In the genomic region with DNA sequence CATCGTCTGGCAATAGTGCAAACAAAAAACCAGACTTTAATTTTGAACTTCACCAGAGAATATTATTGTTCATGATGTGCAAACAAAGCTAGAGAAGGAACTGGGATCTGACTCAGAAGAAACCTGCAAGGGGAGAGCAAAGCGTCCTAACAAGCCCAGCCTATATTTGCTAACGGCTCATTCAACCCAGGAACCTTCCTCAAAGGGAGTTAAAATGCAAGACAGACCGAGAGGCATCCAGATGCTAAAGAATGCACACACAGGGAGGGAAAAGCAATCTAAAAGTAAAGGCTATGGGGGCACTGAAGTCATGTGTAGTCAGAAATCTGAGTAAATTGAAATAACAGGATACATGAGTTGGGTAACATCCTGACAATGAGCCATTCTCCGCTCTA, we compare ENCODE assay signal across 13 mouse cellular contexts. TPM values are rescaled to one million over a fixed set of nuclear protein-coding genes. Genes with fewer than 3 reads are reported as not detected.
A peak's percentile ranks its signal among the peaks of the same experiment; 100 is the strongest.
DNase-seq lines count a peak whose midpoint lies in the region; ATAC-seq lines count a peak whose summit lies in the region.
"Had no signal": no experiment of that assay in that cellular context is flagged by ENCODE, and none has a peak within 500 bp of the region (broad histone marks: within the 10 kb centered on the region; RNA-seq: fewer than 3 reads in every experiment).

No protein-coding gene starts in this region.

- 32% methylated on average over 5 of the region's 5 CpGs for WGBS in lung, embryonic 15.5 days
- 34% methylated on average over 5 of the region's 5 CpGs for WGBS in hindbrain, embryonic 12.5 days
- WGBS in stomach, embryonic 14.5 days = 38% methylated on average over 5 of the region's 5 CpGs

- no peaks in the 10 kb centered on the region for H3K27me3 ChIP-seq in lung, embryonic 15.5 days
- no peaks in the 10 kb centered on the region for H3K27me3 ChIP-seq in hindbrain, embryonic 12.5 days
- H3K27me3 ChIP-seq in stomach, embryonic 14.5 days (ENCODE audit: control insufficient read depth, insufficient read depth, low read length) = no peaks in the 10 kb centered on the region

- no peak overlapping the region for H3K9ac ChIP-seq in lung, embryonic 15.5 days
- no peak overlapping the region for H3K9ac ChIP-seq in hindbrain, embryonic 12.5 days
- no peak overlapping the region for H3K9ac ChIP-seq in stomach, embryonic 14.5 days (replicated peaks; ENCODE audit: low read depth, low read length)

- no peaks in the 10 kb centered on the region for H3K36me3 ChIP-seq in lung, embryonic 15.5 days
- H3K36me3 ChIP-seq in hindbrain, embryonic 12.5 days = no peaks in the 10 kb centered on the region
- no peaks in the 10 kb centered on the region for H3K36me3 ChIP-seq in stomach, embryonic 14.5 days (ENCODE audit: control insufficient read depth, insufficient read depth, low read length)
- H3K36me3 ChIP-seq: G1E had no signal

- H3K4me1 ChIP-seq in lung, embryonic 15.5 days = peaks cover 13% of the 10 kb centered on the region; the same call in 1 of the 2 replicates
- peaks cover 13% of the 10 kb centered on the region for H3K4me1 ChIP-seq in hindbrain, embryonic 12.5 days
- 0 out of 2 replicates have a peak, but pooled peaks cover 3% of the 10 kb centered on the region for H3K4me1 ChIP-seq in stomach, embryonic 14.5 days (ENCODE audit: control insufficient read depth, insufficient read depth, low read length)

- peak overlapping the region; percentile 10; the same call in 1 of the 2 replicates for H3K27ac ChIP-seq in lung, embryonic 15.5 days
- peak overlapping the region; percentile 60 for H3K27ac ChIP-seq in hindbrain, embryonic 12.5 days
- peak overlapping the region; percentile 16; the same call in 1 of the 2 replicates for H3K27ac ChIP-seq in stomach, embryonic 14.5 days (ENCODE audit: low read length)

- H3K4me2 ChIP-seq in lung, embryonic 15.5 days = no peak overlapping the region
- H3K4me2 ChIP-seq in hindbrain, embryonic 12.5 days (replicated peaks) = no peak overlapping the region; the same call in 1 of the 2 replicates
- H3K4me2 ChIP-seq in stomach, embryonic 14.5 days (replicated peaks; ENCODE audit: low read depth, low read length) = no peak overlapping the region

- DNase-seq in embryo, embryonic 10 days (ENCODE audit: low spot score) = peak; percentile 36
- no peak for DNase-seq in embryo, embryonic 9.5 days (ENCODE audit: extremely low spot score)
- DNase-seq in lung, adult 18-20 months = no peak
- no peak for DNase-seq in yolk sac, embryonic 10.5 days (ENCODE audit: low spot score)
- DNase-seq in right cerebral cortex, adult 2 months (ENCODE audit: low spot score in 2 of 2) = no peak
- DNase-seq: adrenal gland, adult 2 months; kidney, adult 11 months; lung, postnatal 4 days; spleen, adult 18-20 months had no signal

- no peaks in the 10 kb centered on the region for H3K9me3 ChIP-seq in lung, embryonic 15.5 days
- H3K9me3 ChIP-seq in hindbrain, embryonic 12.5 days (replicated peaks) = no peaks in the 10 kb centered on the region
- no peaks in the 10 kb centered on the region for H3K9me3 ChIP-seq in stomach, embryonic 14.5 days (ENCODE audit: control insufficient read depth, low read depth, low read length)

- no peak overlapping the region for H3K4me3 ChIP-seq in lung, embryonic 15.5 days
- no peak overlapping the region for H3K4me3 ChIP-seq in hindbrain, embryonic 12.5 days
- no peak overlapping the region for H3K4me3 ChIP-seq in stomach, embryonic 14.5 days (ENCODE audit: low read depth, low read length)

- no peak for ATAC-seq in lung, embryonic 15.5 days (ENCODE audit: borderline replicate concordance, extremely low read depth, low FRiP score, low TSS enrichment)
- ATAC-seq in hindbrain, embryonic 12.5 days (ENCODE audit: low FRiP score) = peak; percentile 57
- ATAC-seq in stomach, embryonic 14.5 days (ENCODE audit: insufficient number of reproducible peaks, insufficient read depth, low FRiP score, low read depth) = no peak

RNA-seq across cellular contexts. Expression of a gene that starts 30.9 kb away (rescaled TPM):
- 14.2 and 14.4 TPM in 2 replicates for polyA plus RNA-seq in lung, embryonic 15.5 days (2015; fragmentation: Nextera tagmentation; extraction: Ambion mirVana)
- 41.8 and 45.9 TPM in 2 replicates for polyA plus RNA-seq in hindbrain, embryonic 12.5 days (2016; fragmentation: Nextera tagmentation; extraction: Ambion mirVana)
- 20.2 and 21.2 TPM in 2 replicates for polyA plus RNA-seq in stomach, embryonic 14.5 days (2014; fragmentation: Nextera tagmentation; extraction: Ambion mirVana)

RNA-seq across cellular contexts. Expression of a gene that starts 37.8 kb away (rescaled TPM):
- 4.1 TPM in 2 replicates for polyA plus RNA-seq in lung, embryonic 15.5 days (2015; fragmentation: Nextera tagmentation; extraction: Ambion mirVana)
- 8.3 and 8.8 TPM in 2 replicates for polyA plus RNA-seq in hindbrain, embryonic 12.5 days (2016; fragmentation: Nextera tagmentation; extraction: Ambion mirVana)
- 8.9 and 10.2 TPM in 2 replicates for polyA plus RNA-seq in stomach, embryonic 14.5 days (2014; fragmentation: Nextera tagmentation; extraction: Ambion mirVana)

Comparison
In these comparisons a context has a peak if more than half of its experiments do, and no peak if none do; other contexts are left out.
1. H3K27ac ChIP-seq: peak in every context shown above with its lines; median percentile 60 in hindbrain, embryonic 12.5 days; 16 in stomach, embryonic 14.5 days; 10 in lung, embryonic 15.5 days.